Mouse (Mus musculus) midbrain, embryonic 16.5 days (tissue): Measurements from ENCODE around the gene Zfp654. TPM values are rescaled to one million over a fixed set of nuclear protein-coding genes. Genes with fewer than 3 reads are reported as not detected.
A peak's percentile ranks its signal among the peaks of the same experiment; 100 is the strongest.

ENCODE experiments used
- ATAC-seq: fragments of 200-750 bp; cut with Nextera tagmentation; 2 replicates; pipeline ENCODE4 v1.8.0; 2017; ENCODE audit warnings: moderate TSS enrichment
- H3K27ac ChIP-seq: fragments of 300-500 bp; sonication (generic); 2 replicates; pipeline ENCODE4 v1.5.1; 2014; ENCODE audit warnings: mild to moderate bottlenecking, low read length, mixed read lengths
- H3K27me3 ChIP-seq: fragments of 300-500 bp; sonication (generic); 2 replicates; pipeline ENCODE4 v1.6.1; 2014; ENCODE audit warnings: low read depth, low read length, mixed read lengths; ENCODE audit not compliant: control insufficient read depth, insufficient read depth
- H3K36me3 ChIP-seq: fragments of 300-500 bp; sonication (generic); 2 replicates; pipeline ENCODE4 v1.6.1; 2014; ENCODE audit warnings: mild to moderate bottlenecking, low read length, moderate library complexity, mixed read lengths; ENCODE audit not compliant: control insufficient read depth, insufficient read depth
- H3K4me1 ChIP-seq: fragments of 300-500 bp; sonication (generic); 2 replicates; pipeline ENCODE4 v1.6.1; 2014; ENCODE audit warnings: mild to moderate bottlenecking, low read length, mixed read lengths; ENCODE audit not compliant: control insufficient read depth, insufficient read depth
- H3K4me2 ChIP-seq: fragments of 300-500 bp; sonication (generic); 2 replicates; pipeline ENCODE4 v1.6.1; 2014; ENCODE audit warnings: mild to moderate bottlenecking, low read length, mixed read lengths
- H3K4me3 ChIP-seq: fragments of 300-500 bp; sonication (generic); 2 replicates; pipeline ENCODE4 v1.5.1; 2014; ENCODE audit warnings: low read depth, mild to moderate bottlenecking, low read length, moderate library complexity, mixed read lengths
- H3K9ac ChIP-seq: fragments of 300-500 bp; sonication (generic); 2 replicates; pipeline ENCODE4 v1.6.1; 2014; ENCODE audit warnings: low read depth, low read length, mixed read lengths
- H3K9me3 ChIP-seq: fragments of 300-500 bp; sonication (generic); replicated peaks from 2 replicates; pipeline ENCODE4 v1.6.1; 2014; ENCODE audit warnings: mild to moderate bottlenecking, low read length, mixed read lengths; ENCODE audit not compliant: control insufficient read depth, poor library complexity, severe bottlenecking
- WGBS: fragments of 180-500 bp; shearing (Covaris S2); extraction: QIAGEN DNeasy Blood & Tissue Kit; methylation state at CpG from one replicate; pipeline ENCODE4 v1.1.7; 2014; 5-methylcytosine and 5-hydroxymethylcytosine counted together
- polyA plus RNA-seq: library from polyadenylated mRNA; unstranded; fragments of >200 nt; fragmentation: Nextera tagmentation; extraction: Ambion mirVana; gene quantifications from 2 replicates; pipeline ENCODE4 v1.2.1, GENCODE M21; 2015

Zfp654 gene
- polyA plus RNA-seq, 1 experiment from 2014 or later, result 5.9 TPM

DNA sequence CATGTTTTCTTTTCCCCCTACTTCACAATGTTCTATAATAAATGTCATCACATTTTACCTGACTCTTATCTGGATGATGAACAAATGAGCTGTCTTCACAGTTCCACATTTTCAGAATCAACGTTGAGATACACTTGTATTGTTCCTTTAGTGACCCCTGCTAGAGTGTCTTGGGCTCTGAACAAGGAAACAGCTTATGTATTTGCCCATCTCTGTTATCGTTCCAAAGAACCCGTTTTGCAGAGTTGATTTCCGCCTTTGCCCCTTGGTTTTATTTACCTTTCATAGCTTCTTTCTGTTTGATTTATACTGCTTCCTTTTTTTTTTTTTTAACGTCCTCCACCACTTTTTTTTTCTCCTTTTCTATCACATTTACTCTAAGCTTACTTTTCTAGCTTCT lies 28.3 kb upstream of the Zfp654 start:
- H3K36me3 ChIP-seq, result no peaks in the 10 kb centered on the region
- H3K4me1 ChIP-seq, result no peaks in the 10 kb centered on the region
- ATAC-seq, result no peak
- no peak overlapping the region for H3K4me3 ChIP-seq
- no peaks in the 10 kb centered on the region for H3K27me3 ChIP-seq
- no peak overlapping the region for H3K9ac ChIP-seq
- H3K27ac ChIP-seq, result no peak overlapping the region
- H3K9me3 ChIP-seq, result no peaks in the 10 kb centered on the region
- WGBS, result 85% methylated on average over 5 of the region's 5 CpGs
- H3K4me2 ChIP-seq, result no peak overlapping the region

DNA sequence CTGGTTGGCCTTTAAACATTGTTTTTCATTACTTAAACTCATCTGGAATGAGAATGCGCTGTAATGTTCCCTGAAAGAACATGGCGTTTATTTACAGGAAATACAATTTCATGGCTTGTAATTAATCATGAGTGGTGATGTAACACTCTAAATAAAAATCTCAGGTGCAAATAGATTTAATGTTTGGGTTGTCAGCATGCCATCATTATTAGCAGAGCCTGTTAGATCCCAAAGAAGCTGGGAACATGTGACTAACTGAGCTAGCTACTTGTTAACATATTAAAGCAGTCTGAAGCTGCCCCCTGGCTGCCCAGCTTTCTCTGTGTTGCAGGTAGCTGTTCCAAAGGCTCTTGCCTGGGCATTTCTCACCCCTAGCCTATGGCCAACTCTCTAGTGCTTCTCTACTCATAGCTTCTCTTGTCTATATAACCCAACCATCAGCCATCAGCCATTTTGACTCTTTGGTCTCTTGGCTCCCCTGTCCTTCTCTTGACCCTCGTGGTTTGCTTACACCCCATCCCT lies 27.2 kb upstream of the Zfp654 start:
- H3K27me3 ChIP-seq, result no peaks in the 10 kb centered on the region
- ATAC-seq, result no peak
- no peak overlapping the region for H3K27ac ChIP-seq
- H3K9me3 ChIP-seq, result no peaks in the 10 kb centered on the region
- H3K9ac ChIP-seq, result no peak overlapping the region
- WGBS, result 90% methylated on average over 3 of the region's 3 CpGs
- H3K36me3 ChIP-seq, result no peaks in the 10 kb centered on the region
- H3K4me3 ChIP-seq, result no peak overlapping the region
- H3K4me1 ChIP-seq, result peaks cover 4% of the 10 kb centered on the region; the same call in 1 of the 2 replicates
- no peak overlapping the region for H3K4me2 ChIP-seq

DNA sequence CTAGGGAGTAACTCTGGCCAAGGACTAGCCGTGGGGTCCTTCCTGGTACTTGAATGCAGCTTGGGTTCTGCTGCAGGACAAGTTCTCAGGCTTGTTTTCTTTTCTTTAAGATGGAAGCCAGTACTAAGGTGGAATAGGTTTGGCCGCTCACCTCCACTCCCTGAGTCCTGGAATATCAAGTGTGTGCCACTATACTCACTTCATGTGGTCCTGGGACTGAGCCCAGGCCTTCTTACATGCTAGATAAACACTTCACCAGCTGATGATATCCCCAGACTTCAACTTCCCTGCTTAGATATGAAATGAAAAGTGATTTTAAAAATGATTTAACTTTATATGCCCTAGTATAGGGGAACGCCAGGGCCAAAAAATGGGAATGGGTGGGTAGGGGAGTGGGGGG lies 25.9 kb upstream of the Zfp654 start:
- Histone ChIP-seq H3K36me3 (no peaks in the 10 kb centered on the region), H3K27ac (no peak overlapping the region), H3K27me3 (no peaks in the 10 kb centered on the region), H3K4me3 (no peak overlapping the region), H3K9ac (no peak overlapping the region), H3K4me1 (peaks cover 10% of the 10 kb centered on the region; the same call in 1 of the 2 replicates), H3K9me3 (no peaks in the 10 kb centered on the region), H3K4me2 (no peak overlapping the region)
- ATAC-seq, result no peak
- WGBS, result 92% methylated on average over 3 of the region's 3 CpGs

DNA sequence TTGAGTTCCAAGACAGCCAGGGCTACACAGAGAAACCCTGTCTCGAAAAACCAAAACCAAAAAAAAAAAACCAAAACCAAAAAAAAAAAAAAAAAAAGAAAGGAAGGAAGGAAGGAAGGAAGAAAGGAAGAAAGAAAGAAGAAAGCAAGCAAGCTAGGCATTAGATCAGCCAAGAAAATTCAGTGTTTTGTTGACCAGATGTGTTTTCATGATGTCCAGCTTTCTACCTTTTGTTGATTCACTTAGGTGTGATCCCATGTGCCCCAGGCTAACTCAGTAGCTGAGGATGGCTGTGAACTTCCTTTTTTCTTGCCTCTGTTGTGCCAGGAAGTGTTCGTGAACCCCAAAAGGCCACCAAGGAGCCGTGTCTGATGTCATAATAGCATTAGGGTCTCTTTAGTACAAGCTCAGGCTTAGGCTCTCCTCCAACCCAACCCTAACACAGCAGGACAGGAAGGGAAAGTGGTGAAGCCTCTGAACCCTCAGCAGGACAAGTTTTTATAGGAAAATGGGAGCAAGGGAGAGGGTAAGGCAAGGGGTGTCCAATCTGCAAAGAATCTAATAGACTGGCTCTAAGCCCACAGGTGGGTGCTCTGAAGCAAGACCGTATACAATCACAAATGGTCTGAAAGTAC lies 25.3 kb upstream of the Zfp654 start:
- Histone ChIP-seq H3K36me3 (no peaks in the 10 kb centered on the region), H3K9me3 (no peaks in the 10 kb centered on the region), H3K4me1 (peaks cover 10% of the 10 kb centered on the region; the same call in 1 of the 2 replicates), H3K4me3 (no peak overlapping the region), H3K4me2 (no peak overlapping the region), H3K27me3 (no peaks in the 10 kb centered on the region), H3K9ac (no peak overlapping the region), H3K27ac (no peak overlapping the region)
- ATAC-seq, result no peak
- WGBS, result 74% methylated on average over 4 of the region's 4 CpGs

DNA sequence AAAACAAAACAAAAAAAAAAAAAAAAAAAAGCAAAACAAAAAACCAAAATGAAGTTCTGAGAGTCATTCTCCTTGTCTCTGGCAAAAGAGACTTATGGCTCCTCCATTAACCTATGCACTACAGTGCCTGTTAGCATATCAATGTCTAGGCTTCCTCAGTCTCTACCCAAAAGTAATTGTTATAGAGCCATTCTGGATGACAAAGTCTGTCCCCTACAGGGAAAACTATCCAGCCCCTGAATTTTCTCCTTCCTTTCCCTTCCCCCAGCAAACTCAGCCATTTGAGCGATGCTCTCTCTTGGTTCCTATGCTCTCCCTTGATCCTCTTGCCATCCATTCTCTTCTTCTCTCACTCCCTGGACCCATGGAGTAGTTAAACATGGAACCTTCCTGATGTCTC lies 24.4 kb upstream of the Zfp654 start:
- Histone ChIP-seq H3K9ac (no peak overlapping the region), H3K4me3 (no peak overlapping the region), H3K4me2 (no peak overlapping the region), H3K4me1 (peaks cover 10% of the 10 kb centered on the region; the same call in 1 of the 2 replicates), H3K27ac (no peak overlapping the region), H3K27me3 (no peaks in the 10 kb centered on the region), H3K36me3 (no peaks in the 10 kb centered on the region), H3K9me3 (no peaks in the 10 kb centered on the region)
- ATAC-seq, result no peak
- 96% methylated on average over 1 of the region's 1 CpGs for WGBS

DNA sequence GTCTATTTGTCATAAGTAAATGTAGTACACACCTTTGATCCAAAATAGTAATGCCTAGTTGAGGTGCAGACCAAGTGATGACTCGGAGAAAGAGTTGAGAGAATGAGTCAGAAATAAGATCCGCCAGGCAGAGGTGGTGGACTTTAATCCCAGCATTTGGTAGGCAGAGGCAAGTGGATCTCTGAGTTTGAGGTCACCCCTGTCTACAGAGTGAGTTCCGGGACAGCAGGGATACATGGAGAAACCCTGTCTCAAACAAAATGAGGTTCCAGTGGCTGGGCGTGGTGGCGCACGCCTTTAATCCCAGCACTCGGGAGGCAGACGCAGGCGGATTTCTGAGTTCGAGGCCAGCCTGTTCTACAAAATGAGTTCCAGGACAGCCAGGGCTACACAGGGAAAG lies 23.9 kb upstream of the Zfp654 start:
- no peaks in the 10 kb centered on the region for H3K36me3 ChIP-seq
- no peaks in the 10 kb centered on the region for H3K27me3 ChIP-seq
- H3K9ac ChIP-seq, result no peak overlapping the region
- no peak overlapping the region for H3K4me2 ChIP-seq
- H3K9me3 ChIP-seq, result no peaks in the 10 kb centered on the region
- no peak overlapping the region for H3K27ac ChIP-seq
- ATAC-seq, result no peak
- peaks cover 10% of the 10 kb centered on the region; the same call in 1 of the 2 replicates for H3K4me1 ChIP-seq
- 96% methylated on average over 10 of the region's 10 CpGs for WGBS
- no peak overlapping the region for H3K4me3 ChIP-seq

DNA sequence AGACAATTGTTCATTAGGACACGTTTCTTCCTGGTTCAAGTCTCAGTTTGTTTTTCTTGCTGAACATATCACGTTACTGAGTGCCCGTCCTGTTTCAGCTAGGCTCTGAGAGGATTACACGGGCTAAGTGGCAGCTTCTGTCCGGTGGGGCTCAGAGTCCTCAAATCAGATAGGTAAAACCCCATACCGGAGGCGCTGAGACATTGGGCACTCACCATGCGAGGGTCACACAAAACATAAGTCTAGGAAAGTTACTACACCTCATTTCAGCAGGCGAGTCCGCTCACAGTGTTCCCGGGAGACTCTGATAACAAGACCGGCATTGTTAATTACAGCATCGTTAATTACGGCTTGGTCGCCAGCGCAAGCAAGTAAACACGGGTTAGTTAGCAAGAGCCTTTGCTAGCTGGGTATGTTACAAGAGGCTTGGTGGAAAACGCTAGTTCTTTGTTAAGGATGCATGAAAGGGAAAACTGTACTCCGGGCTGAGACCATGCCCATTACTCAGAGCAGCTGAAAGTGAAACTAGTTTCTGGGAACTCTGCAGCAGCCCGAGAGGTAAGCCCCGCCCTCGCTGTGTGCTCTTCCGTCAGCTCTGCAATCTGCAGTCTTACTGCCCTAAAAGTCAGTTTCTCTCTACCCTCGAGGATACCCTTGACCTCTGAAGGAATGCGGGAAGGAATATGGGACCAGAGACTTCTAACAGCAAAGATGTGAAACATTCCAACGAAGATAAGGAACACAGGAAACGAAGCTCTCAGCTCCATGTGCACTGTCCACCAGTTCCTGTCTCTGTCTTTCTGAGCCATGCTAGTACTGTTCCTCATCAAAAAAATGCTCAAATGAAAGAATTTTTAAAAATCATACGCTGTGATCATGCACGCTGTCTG lies 22.2 kb upstream of the Zfp654 start:
- H3K27me3 ChIP-seq, result no peaks in the 10 kb centered on the region
- peak overlapping the region; percentile 56 for H3K4me3 ChIP-seq
- peak; percentile 90 for ATAC-seq
- no peaks in the 10 kb centered on the region for H3K36me3 ChIP-seq
- no peaks in the 10 kb centered on the region for H3K9me3 ChIP-seq
- no peak overlapping the region for H3K27ac ChIP-seq
- peaks cover 10% of the 10 kb centered on the region; the same call in 1 of the 2 replicates for H3K4me1 ChIP-seq
- 3% methylated on average over 29 of the region's 29 CpGs for WGBS
- H3K9ac ChIP-seq, result peak overlapping the region; percentile 63
- H3K4me2 ChIP-seq, result peak overlapping the region; percentile 92

DNA sequence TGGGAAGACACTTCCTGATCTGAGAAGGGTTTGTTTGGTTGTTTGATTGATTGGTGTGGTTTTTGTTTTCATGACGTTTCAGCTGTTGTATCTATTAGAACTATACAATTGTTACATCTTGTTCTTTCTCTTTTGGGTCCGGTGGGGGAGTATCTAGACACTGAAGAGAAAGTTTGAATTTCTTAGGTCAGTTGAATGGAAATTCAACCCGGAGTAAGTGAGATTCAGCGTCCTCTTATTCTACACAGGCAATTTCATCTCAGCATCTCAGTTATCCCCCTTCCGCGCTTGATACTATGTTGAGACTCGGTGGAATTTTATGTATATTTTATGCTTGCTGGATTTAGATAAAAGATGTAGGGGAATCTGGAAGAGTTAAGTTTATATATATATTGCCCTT lies 21.4 kb upstream of the Zfp654 start:
- Histone ChIP-seq H3K36me3 (no peaks in the 10 kb centered on the region), H3K9ac (no peak overlapping the region), H3K4me3 (0 out of 2 replicates have a peak overlapping the region, but pooled peaks have one; percentile 16), H3K9me3 (no peaks in the 10 kb centered on the region), H3K27me3 (no peaks in the 10 kb centered on the region), H3K4me1 (peaks cover 10% of the 10 kb centered on the region; the same call in 1 of the 2 replicates), H3K27ac (no peak overlapping the region), H3K4me2 (peak overlapping the region; percentile 92)
- no peak for ATAC-seq
- 13% methylated on average over 7 of the region's 7 CpGs for WGBS

DNA sequence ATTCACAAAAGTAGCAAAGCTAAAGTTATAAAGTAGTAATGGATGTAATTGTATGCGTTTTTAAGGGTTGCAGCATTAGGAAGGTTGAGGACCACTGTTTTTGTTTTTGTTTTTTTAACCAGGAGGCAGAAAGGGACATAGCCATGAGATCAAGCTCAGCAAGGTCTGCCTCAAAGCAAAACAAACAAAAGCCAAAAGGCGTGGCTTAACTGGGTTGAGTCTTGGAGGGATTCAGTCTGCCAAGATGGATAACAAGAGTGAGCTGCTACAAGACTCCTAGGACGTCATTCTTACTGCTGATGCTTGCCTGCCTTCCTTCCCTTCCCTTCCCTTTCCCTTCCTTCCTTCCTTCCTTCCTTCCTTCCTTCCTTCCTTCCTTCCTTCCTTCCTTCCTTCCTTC lies 20.8 kb upstream of the Zfp654 start:
- Histone ChIP-seq H3K9ac (no peak overlapping the region), H3K36me3 (no peaks in the 10 kb centered on the region), H3K9me3 (no peaks in the 10 kb centered on the region), H3K27me3 (no peaks in the 10 kb centered on the region), H3K4me2 (no peak overlapping the region), H3K4me3 (no peak overlapping the region), H3K4me1 (peaks cover 10% of the 10 kb centered on the region; the same call in 1 of the 2 replicates), H3K27ac (no peak overlapping the region)
- ATAC-seq, result no peak
- WGBS, result 22% methylated on average over 3 of the region's 3 CpGs
